Mouse (Mus musculus): Measurements from ENCODE around the gene Sult2b1. TPM values are rescaled to one million over a fixed set of nuclear protein-coding genes. Genes with fewer than 3 reads are reported as not detected.

The Sult2b1 gene
- polyA plus RNA-seq, 1 experiment from 2014 or later = 5.9 TPM

GRCm38 (mm10) chr7:45742338-45742737 is 42.1 kb downstream of the Sult2b1 start:
- no peak overlapping the region for H3K9ac ChIP-seq

DNA sequence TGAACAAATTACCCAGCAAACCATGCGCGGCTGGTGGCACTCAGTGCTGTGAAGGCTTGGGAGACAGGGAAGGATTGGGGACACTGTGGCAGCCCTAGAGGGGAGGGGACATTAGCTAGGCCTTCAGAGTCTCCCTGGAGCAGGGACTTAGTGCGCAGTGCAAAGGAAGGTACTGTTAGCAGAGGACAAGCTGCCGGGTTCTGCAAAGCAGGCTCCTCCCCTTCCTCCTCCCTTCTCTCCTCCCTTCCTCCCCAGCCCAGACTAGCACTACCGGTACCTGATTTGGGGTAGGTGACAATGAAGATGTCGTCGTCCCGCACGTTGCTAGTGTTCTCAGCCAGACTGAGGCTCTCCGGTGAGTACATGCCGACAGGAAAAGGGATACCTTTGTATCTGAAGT is 42.7 kb downstream of the Sult2b1 start:
- 0 out of 2 replicates have a peak overlapping the region, but pooled peaks have one; percentile 14 for H3K9ac ChIP-seq
- no peak for TF ChIP-seq CTCF (IDR thresholded peaks at IDR 0.05; ENCODE audit: low read depth)
- no peaks in the 10 kb centered on the region for H3K9me3 ChIP-seq (ENCODE audit: low read depth, low read length)
- no peak overlapping the region for H3K27ac ChIP-seq (ENCODE audit: low read depth)
- no peaks in the 10 kb centered on the region for H3K36me3 ChIP-seq (ENCODE audit: insufficient read depth)
- DNase-seq (no peak), ATAC-seq (ENCODE audit: insufficient read depth) (no peak)
- no peaks in the 10 kb centered on the region for H3K4me1 ChIP-seq (ENCODE audit: insufficient read depth)
- no peaks in the 10 kb centered on the region for H3K27me3 ChIP-seq (ENCODE audit: insufficient read depth, low read length)
- WGBS = 32% methylated on average over 11 of the region's 11 CpGs
- peak overlapping the region; percentile 28 for H3K4me3 ChIP-seq (ENCODE audit: low read depth, low read length)
- peak overlapping the region; percentile 55 for H3K4me2 ChIP-seq

More at GRCm38 (mm10) chr7:45742338-45742737, 42.1 kb downstream of the Sult2b1 start:
- H3K27ac ChIP-seq (ENCODE audit: low read depth) = no peak overlapping the region
- peak overlapping the region; percentile 28 for H3K4me3 ChIP-seq (ENCODE audit: low read depth, low read length)
- peak overlapping the region; percentile 55 for H3K4me2 ChIP-seq
- 29% methylated on average over 19 of the region's 19 CpGs for WGBS
- ATAC-seq (ENCODE audit: insufficient read depth) (no peak), DNase-seq (no peak)
- TF ChIP-seq CTCF (IDR thresholded peaks at IDR 0.05; ENCODE audit: low read depth) = peak; percentile 49
- no peaks in the 10 kb centered on the region for H3K27me3 ChIP-seq (ENCODE audit: insufficient read depth, low read length)
- no peaks in the 10 kb centered on the region for H3K36me3 ChIP-seq (ENCODE audit: insufficient read depth)
- no peaks in the 10 kb centered on the region for H3K9me3 ChIP-seq (ENCODE audit: low read depth, low read length)
- no peaks in the 10 kb centered on the region for H3K4me1 ChIP-seq (ENCODE audit: insufficient read depth)

GRCm38 (mm10) chr7:45741308-45741707 is 43.2 kb downstream of the Sult2b1 start:
- WGBS = 82% methylated on average over 12 of the region's 12 CpGs
- Histone ChIP-seq H3K4me1 (ENCODE audit: insufficient read depth) (no peaks in the 10 kb centered on the region), H3K4me3 (ENCODE audit: low read depth, low read length) (peak overlapping the region; percentile 28; the same call in 1 of the 2 replicates), H3K36me3 (ENCODE audit: insufficient read depth) (no peaks in the 10 kb centered on the region), H3K4me2 (peak overlapping the region; percentile 55; the same call in 1 of the 2 replicates), H3K9ac (no peak overlapping the region), H3K27ac (ENCODE audit: low read depth) (no peak overlapping the region), H3K27me3 (ENCODE audit: insufficient read depth, low read length) (no peaks in the 10 kb centered on the region), H3K9me3 (ENCODE audit: low read depth, low read length) (no peaks in the 10 kb centered on the region)
- DNase-seq (no peak), ATAC-seq (ENCODE audit: insufficient read depth) (no peak)
- no peak for TF ChIP-seq CTCF (IDR thresholded peaks at IDR 0.05; ENCODE audit: low read depth)

DNA sequence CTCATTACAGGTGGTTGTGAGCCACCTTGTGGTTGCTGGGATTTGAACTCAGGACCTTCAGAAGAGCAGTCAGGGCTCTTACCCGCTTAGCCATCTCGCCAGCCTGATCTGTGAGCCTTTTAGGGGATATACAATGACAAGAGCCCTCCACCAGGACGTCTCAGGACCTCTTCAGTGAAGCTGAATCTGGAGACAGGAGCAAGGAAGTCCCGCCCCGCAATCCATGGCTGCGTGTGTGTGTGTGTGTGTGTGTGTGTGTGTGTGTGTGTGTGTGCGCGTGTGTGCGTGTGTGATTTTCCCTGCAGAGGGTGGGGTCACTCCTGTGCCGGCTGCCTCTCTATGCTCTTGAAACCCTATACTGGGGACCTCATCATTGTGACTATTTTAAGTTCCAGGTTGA is 44.6 kb downstream of the Sult2b1 start:
- Histone ChIP-seq H3K4me2 (no peak overlapping the region), H3K36me3 (ENCODE audit: insufficient read depth) (no peaks in the 10 kb centered on the region), H3K27ac (ENCODE audit: low read depth) (no peak overlapping the region), H3K4me3 (ENCODE audit: low read depth, low read length) (no peak overlapping the region), H3K9ac (no peak overlapping the region), H3K27me3 (ENCODE audit: insufficient read depth, low read length) (no peaks in the 10 kb centered on the region), H3K4me1 (ENCODE audit: insufficient read depth) (no peaks in the 10 kb centered on the region), H3K9me3 (ENCODE audit: low read depth, low read length) (no peaks in the 10 kb centered on the region)
- 50% methylated on average over 10 of the region's 10 CpGs for WGBS
- DNase-seq (no peak), ATAC-seq (ENCODE audit: insufficient read depth) (no peak)
- no peak for TF ChIP-seq CTCF (IDR thresholded peaks at IDR 0.05; ENCODE audit: low read depth)

DNA sequence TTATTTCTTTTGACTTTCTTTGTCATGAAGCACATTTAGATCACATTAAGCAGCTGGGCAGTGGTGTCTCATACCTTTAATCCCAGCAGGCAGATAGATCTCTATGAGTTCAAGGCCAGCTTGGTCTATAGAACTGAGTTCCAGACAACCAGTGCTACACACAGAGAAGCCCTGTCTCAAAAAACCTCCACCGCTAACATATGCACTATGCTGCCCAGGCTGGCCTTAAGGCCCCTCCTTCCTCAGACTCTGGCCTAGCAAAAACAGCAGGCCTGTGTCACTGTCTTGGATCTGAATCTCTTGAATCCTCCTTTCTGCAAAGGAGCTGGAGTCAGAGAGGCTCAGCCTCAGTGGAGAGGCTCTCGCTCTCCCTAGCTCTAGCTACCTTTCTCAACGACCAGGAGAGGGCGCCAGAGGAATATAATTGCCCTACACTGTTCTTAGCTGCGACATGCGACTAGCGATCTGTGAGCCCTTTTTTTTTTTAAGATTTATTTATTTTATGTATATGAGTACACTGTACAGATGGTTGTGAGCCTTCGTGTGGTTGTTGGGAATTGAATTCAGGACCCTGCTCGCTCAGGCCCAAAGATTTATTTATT is 45.2 kb downstream of the Sult2b1 start:
- no peak overlapping the region for H3K27ac ChIP-seq (ENCODE audit: low read depth)
- no peak overlapping the region for H3K4me3 ChIP-seq (ENCODE audit: low read depth, low read length)
- peak; percentile 89 for TF ChIP-seq CTCF (IDR thresholded peaks at IDR 0.05; ENCODE audit: low read depth)
- no peaks in the 10 kb centered on the region for H3K9me3 ChIP-seq (ENCODE audit: low read depth, low read length)
- ATAC-seq (ENCODE audit: insufficient read depth) (peak; percentile 88), DNase-seq (peak; percentile 95)
- no peaks in the 10 kb centered on the region for H3K27me3 ChIP-seq (ENCODE audit: insufficient read depth, low read length)
- no peaks in the 10 kb centered on the region for H3K36me3 ChIP-seq (ENCODE audit: insufficient read depth)
- 4% methylated on average over 9 of the region's 9 CpGs for WGBS
- no peak overlapping the region for H3K9ac ChIP-seq
- H3K4me2 ChIP-seq = no peak overlapping the region
- no peaks in the 10 kb centered on the region for H3K4me1 ChIP-seq (ENCODE audit: insufficient read depth)

DNA sequence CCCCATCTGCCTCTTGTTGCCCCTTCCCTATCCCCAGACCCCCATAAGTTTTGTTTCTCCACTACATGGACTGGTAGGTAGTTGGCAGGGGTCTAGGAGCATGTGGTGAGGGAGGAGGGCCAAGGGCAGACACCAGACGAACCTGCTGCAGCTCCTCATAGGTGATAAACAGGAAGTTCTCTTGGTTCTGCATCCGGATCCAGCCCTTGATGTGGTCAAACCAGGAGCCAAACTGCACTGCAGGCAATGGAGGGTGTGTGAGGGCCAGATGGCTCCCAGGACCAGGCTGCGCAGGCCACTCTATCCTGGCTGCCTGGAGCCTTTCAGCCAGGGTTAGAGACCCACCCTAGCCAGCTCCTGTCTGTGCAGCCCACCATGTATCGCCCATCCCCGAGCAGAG is 51.0 kb downstream of the Sult2b1 start:
- ATAC-seq (ENCODE audit: insufficient read depth) (no peak), DNase-seq (no peak)
- no peaks in the 10 kb centered on the region for H3K4me1 ChIP-seq (ENCODE audit: insufficient read depth)
- H3K4me2 ChIP-seq = no peak overlapping the region
- H3K27me3 ChIP-seq (ENCODE audit: insufficient read depth, low read length) = no peaks in the 10 kb centered on the region
- peaks cover 5% of the 10 kb centered on the region for H3K36me3 ChIP-seq (ENCODE audit: insufficient read depth)
- TF ChIP-seq CTCF (IDR thresholded peaks at IDR 0.05; ENCODE audit: low read depth) = no peak
- no peak overlapping the region for H3K9ac ChIP-seq
- no peak overlapping the region for H3K27ac ChIP-seq (ENCODE audit: low read depth)
- no peaks in the 10 kb centered on the region for H3K9me3 ChIP-seq (ENCODE audit: low read depth, low read length)
- H3K4me3 ChIP-seq (ENCODE audit: low read depth, low read length) = no peak overlapping the region
- WGBS = 72% methylated on average over 5 of the region's 5 CpGs

- TF ChIP-seq CTCF (IDR thresholded peaks at IDR 0.05; ENCODE audit: low read depth) = peak; percentile 80
- no peaks in the 10 kb centered on the region for H3K4me1 ChIP-seq (ENCODE audit: insufficient read depth)
- WGBS = 13% methylated on average over 16 of the region's 16 CpGs
- H3K27me3 ChIP-seq (ENCODE audit: insufficient read depth, low read length) = no peaks in the 10 kb centered on the region
- H3K4me3 ChIP-seq (ENCODE audit: low read depth, low read length) = no peak overlapping the region
- H3K9ac ChIP-seq = no peak overlapping the region
- H3K36me3 ChIP-seq (ENCODE audit: insufficient read depth) = peaks cover 25% of the 10 kb centered on the region
- ATAC-seq (ENCODE audit: insufficient read depth) (peak; percentile 58; the same call in 1 of the 2 replicates), DNase-seq (peak; percentile 77)
- H3K4me2 ChIP-seq = no peak overlapping the region
- H3K27ac ChIP-seq (ENCODE audit: low read depth) = no peak overlapping the region
- no peaks in the 10 kb centered on the region for H3K9me3 ChIP-seq (ENCODE audit: low read depth, low read length)
Observed at GRCm38 (mm10) chr7:45730727-45731431, 53.6 kb downstream of the Sult2b1 start.
